Mouse (Mus musculus) gastrocnemius, postnatal 14 days (tissue): ENCODE measurements at regions not wholly inside any gene's neighbourhood (a gene's known extent, or its start where the extent isn't known, plus 50 kb on each side); places are given as distances from the start of the nearest gene placed in this dataset.

Experiments
- DNase-seq: peaks from one replicate; pipeline ENCODE4 v3.0.0; 2021; ENCODE audit warnings: mixed read lengths
- intact Hi-C: fragments of 180-260 bp; cut with DNase I; formaldehyde crosslinking; loops from one replicate; pipeline ENCODE4 v1.15.1; 2025; ENCODE audit warnings: low total_unique reads

DNA sequence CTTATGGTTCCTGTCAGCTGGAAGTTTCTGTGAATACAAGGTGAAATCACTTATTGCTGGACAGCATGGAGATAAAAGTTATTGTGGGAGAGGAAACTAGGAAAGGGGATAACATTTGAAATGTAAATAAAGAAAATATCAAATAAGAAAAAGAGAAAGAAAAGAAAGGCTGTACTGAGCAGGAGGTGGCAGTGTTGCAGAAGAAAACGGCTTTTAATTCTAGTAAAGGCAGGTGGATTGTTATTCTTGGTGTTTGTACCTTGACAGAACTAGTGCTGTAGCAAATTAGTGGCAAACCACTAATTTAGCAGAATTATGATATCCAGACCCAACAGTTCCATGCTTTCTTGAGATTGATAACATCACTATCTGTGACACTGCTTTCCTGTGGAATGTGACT is 52.6 kb downstream of the Gm10358 start:
- DNase-seq = no peak
- intact Hi-C loops = no loop called here

- intact Hi-C loops = no loop called here
- no peak for DNase-seq
Measured at GRCm38 (mm10) chr8:75350141-75350540, 56.2 kb downstream of the Gm10358 start.

DNA sequence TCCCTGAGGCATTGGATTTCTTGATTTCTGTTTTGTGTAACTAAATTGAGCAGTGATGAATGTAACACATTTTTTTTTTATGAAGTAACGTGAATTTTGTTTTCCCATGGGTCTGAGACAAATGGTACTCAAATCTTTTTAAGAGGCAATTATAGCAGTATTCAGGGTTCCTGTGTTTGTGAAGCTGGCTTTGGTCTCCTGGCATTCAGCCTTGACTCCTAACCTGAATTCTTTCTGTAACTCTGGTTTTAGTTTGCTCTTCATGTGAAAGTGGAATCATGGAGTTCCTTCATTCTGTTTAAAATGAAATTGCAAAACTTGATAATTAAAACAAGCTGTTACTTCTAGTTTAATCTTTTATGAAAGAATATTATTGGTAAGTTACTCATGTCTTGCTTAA is 58.3 kb downstream of the Gm10358 start:
- intact Hi-C loops = no loop called here
- no peak for DNase-seq

GRCm38 (mm10) chr8:75320614-75321013 is 85.8 kb downstream of the Gm10358 start:
- intact Hi-C loops = no loop called here
- DNase-seq = no peak

- intact Hi-C loops = no loop called here
- no peak for DNase-seq
Measured at GRCm38 (mm10) chr8:75318526-75318925, 87.9 kb downstream of the Gm10358 start.

DNA sequence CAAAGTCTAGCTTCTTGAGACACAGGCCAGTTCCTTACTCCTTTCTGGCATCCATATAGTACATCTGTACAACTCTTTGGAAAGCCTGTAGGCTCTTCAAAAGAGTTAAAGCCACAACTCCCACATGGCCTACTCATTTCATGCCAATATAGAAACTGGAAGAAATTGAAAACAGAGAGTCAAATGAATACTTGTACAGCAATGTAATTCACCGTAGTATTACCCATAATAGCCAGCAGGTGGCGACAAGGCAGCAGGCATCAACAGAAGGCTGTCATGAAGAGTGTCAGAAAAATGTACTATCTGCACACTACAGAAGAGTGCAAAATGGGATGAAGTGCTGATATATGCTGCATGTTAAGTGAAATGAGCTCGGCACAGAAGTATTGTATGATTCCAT is 90.5 kb downstream of the Gm10358 start:
- intact Hi-C loops = no loop called here
- DNase-seq = peak; percentile 17

DNA sequence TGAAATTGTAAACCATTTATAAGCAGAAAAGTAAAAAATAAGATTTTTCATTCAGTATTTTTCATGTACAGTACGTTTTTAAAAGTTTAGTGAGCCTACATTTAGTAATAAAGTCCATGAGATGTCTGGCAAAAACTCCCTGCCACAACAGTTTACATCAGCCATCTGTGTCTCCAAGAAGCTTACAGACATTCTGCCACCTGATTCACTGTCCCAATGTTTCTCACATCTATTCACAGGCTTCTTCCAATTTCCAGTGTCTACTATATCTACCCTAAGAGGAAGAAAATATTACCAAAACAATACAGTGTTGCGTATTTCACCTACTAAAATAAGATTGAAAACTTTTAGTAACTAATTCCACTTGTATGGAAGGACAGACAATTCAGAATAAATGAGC is 95.7 kb downstream of the Rasd2 start:
- intact Hi-C loops = no loop called here
- no peak for DNase-seq

DNA sequence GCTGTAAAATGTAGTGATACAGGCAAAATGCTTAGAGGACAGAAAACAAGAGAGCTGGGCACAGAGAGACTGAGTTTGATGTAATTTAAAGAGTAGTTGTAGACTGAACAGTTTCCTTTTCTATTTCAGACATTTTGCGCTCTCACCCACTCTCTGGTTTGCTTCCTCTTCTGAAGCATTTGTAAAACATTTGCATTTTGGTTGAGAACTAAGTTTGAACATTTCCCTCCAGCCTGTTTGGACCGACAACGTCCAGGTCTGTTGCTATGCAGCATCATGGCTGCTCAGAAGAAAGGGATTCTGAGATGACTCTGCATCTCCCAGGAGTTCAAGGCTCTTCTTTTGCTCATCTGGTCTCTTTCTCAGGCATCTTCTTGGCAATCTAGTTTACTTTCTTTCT is 78.2 kb downstream of the Rasd2 start:
- DNase-seq = no peak
- intact Hi-C loops = no loop called here

DNA sequence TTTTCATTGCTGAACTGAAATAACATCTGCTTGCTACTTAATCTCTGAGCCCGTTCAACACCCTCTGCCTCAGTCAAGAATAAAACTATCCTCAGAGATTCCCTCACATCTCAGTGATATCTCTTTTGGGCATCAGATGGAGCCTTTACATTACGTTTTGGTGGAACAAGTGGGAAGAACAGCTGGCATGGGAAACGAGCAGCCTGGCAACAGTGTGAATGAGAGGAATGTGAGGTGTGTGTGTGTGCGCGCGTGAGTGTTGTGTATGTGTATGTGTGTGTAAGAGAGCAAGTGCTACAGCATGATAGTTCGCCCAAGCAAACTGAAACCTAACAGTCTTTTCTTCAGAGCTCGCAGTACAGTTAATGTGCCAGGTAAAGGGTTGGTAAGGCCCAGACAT is 76.2 kb downstream of the Rasd2 start:
- DNase-seq = no peak
- intact Hi-C loops = no loop called here
